ENCODE assay signal across 8 mouse cellular contexts in genomic region chr3:104247850-104248249, GRCm38 (mm10).
"Had no signal": no experiment of that assay in that cellular context is flagged by ENCODE, and none has a peak within 500 bp of the region (broad histone marks: within the 10 kb centered on the region; RNA-seq: fewer than 3 reads in every experiment).

No protein-coding gene starts in this region.

- DNase-seq: kidney, adult 18-20 months; kidney, postnatal 10 days; kidney, postnatal 4 days; left cerebral cortex, postnatal 4 days; lung, adult 2 months; lung, postnatal 36 days; right cerebral cortex, postnatal 14 days had no signal

- ATAC-seq: lung, postnatal 0 days had no signal
